In genomic region chr3:109600699-109601451, GRCm38 (mm10) we compare ENCODE assay signal across 28 mouse cellular contexts.
DNase-seq lines count a peak whose midpoint lies in the region; ATAC-seq and TF ChIP-seq lines count a peak whose summit lies in the region.
"Had no signal": no experiment of that assay in that cellular context is flagged by ENCODE, and none has a peak within 500 bp of the region (broad histone marks: within the 10 kb centered on the region; RNA-seq: fewer than 3 reads in every experiment).

No protein-coding gene starts in this region.

- ATAC-seq in stomach, embryonic 14.5 days (ENCODE audit: insufficient number of reproducible peaks, insufficient read depth, low FRiP score, low read depth) = 0 out of 2 replicates have a peak, but pooled peaks have one; percentile 12
- ATAC-seq in stomach, postnatal 0 days (ENCODE audit: low FRiP score, low TSS enrichment) = no peak
- peak; percentile 92 for ATAC-seq in intestine, embryonic 16.5 days
- peak; percentile 6 for ATAC-seq in stomach, embryonic 15.5 days (ENCODE audit: insufficient read depth, low FRiP score, low read depth)
- ATAC-seq: activated CD4-positive, CD25-positive, alpha-beta regulatory T cell, adult 4 months; CD4-positive, CD25-positive, alpha-beta regulatory T cell, adult 4 months; forebrain, embryonic 14.5 days; forebrain, embryonic 16.5 days; Patski had no signal

- no peaks in the 10 kb centered on the region for H3K36me3 ChIP-seq in stomach, embryonic 14.5 days (ENCODE audit: control insufficient read depth, insufficient read depth, low read length)
- no peaks in the 10 kb centered on the region for H3K36me3 ChIP-seq in stomach, postnatal 0 days (ENCODE audit: control insufficient read depth, insufficient read depth, low read length)
- no peaks in the 10 kb centered on the region for H3K36me3 ChIP-seq in intestine, embryonic 16.5 days (ENCODE audit: control insufficient read depth, insufficient read depth, low read length)
- no peaks in the 10 kb centered on the region for H3K36me3 ChIP-seq in stomach, embryonic 15.5 days
- H3K36me3 ChIP-seq: embryonic facial prominence, embryonic 13.5 days; embryonic facial prominence, embryonic 15.5 days; forebrain, embryonic 10.5 days; forebrain, embryonic 12.5 days; G1E had no signal

- no peaks in the 10 kb centered on the region for H3K27me3 ChIP-seq in stomach, embryonic 14.5 days (ENCODE audit: control insufficient read depth, insufficient read depth, low read length)
- H3K27me3 ChIP-seq in stomach, postnatal 0 days (ENCODE audit: control insufficient read depth, insufficient read depth, low read length) = no peaks in the 10 kb centered on the region
- H3K27me3 ChIP-seq in intestine, embryonic 16.5 days (replicated peaks; ENCODE audit: control insufficient read depth, insufficient read depth, low read length) = no peaks in the 10 kb centered on the region
- H3K27me3 ChIP-seq in stomach, embryonic 15.5 days (replicated peaks) = no peaks in the 10 kb centered on the region
- H3K27me3 ChIP-seq: CH12.LX; embryonic facial prominence, embryonic 13.5 days; embryonic facial prominence, embryonic 15.5 days; forebrain, embryonic 12.5 days; Patski had no signal

- no peak overlapping the region for H3K27ac ChIP-seq in stomach, embryonic 14.5 days (ENCODE audit: low read length)
- H3K27ac ChIP-seq in stomach, postnatal 0 days (replicated peaks) = no peak overlapping the region
- H3K27ac ChIP-seq in intestine, embryonic 16.5 days (ENCODE audit: low read length) = peak overlapping the region; percentile 65
- H3K27ac ChIP-seq in stomach, embryonic 15.5 days = peak overlapping the region; percentile 40; the same call in 1 of the 2 replicates
- H3K27ac ChIP-seq: embryonic facial prominence, embryonic 13.5 days; embryonic facial prominence, embryonic 15.5 days; forebrain, embryonic 10.5 days; forebrain, embryonic 12.5 days had no signal

- no peaks in the 10 kb centered on the region for H3K4me1 ChIP-seq in stomach, embryonic 14.5 days (ENCODE audit: control insufficient read depth, insufficient read depth, low read length)
- no peaks in the 10 kb centered on the region for H3K4me1 ChIP-seq in stomach, postnatal 0 days (replicated peaks; ENCODE audit: control insufficient read depth, insufficient read depth)
- H3K4me1 ChIP-seq in intestine, embryonic 16.5 days (ENCODE audit: control insufficient read depth, insufficient read depth, low read length) = no peaks in the 10 kb centered on the region
- no peaks in the 10 kb centered on the region for H3K4me1 ChIP-seq in stomach, embryonic 15.5 days
- no peaks in the 10 kb centered on the region for H3K4me1 ChIP-seq in lung, adult 2 months (ENCODE audit: control insufficient read depth, insufficient read depth, low read length)
- H3K4me1 ChIP-seq: embryonic facial prominence, embryonic 15.5 days; forebrain, embryonic 10.5 days had no signal

- no peak for DNase-seq in stomach, postnatal 0 days (ENCODE audit: low spot score)
- DNase-seq in lung, adult 2 months = no peak
- DNase-seq in gastrocnemius, postnatal 25 days = no peak
- DNase-seq: adrenal gland, adult 8-10 months; adrenal gland, postnatal 25 days; B cell, adult 2 months; cerebellum, adult 11 months; cerebellum, adult 18-20 months; cerebellum, adult 8-10 months; cerebellum, adult 9-11 months; cerebellum, postnatal 14 days; cerebellum, postnatal 36 days; embryo, embryonic 11 days had no signal

- no peak overlapping the region for H3K4me2 ChIP-seq in stomach, embryonic 14.5 days (replicated peaks; ENCODE audit: low read depth, low read length)
- H3K4me2 ChIP-seq in stomach, postnatal 0 days (replicated peaks; ENCODE audit: low read depth) = no peak overlapping the region
- peak overlapping the region; percentile 22; the same call in 1 of the 2 replicates for H3K4me2 ChIP-seq in intestine, embryonic 16.5 days (ENCODE audit: low read depth, low read length)
- no peak overlapping the region for H3K4me2 ChIP-seq in stomach, embryonic 15.5 days
- H3K4me2 ChIP-seq: embryonic facial prominence, embryonic 13.5 days; embryonic facial prominence, embryonic 15.5 days; forebrain, embryonic 12.5 days had no signal

- H3K9ac ChIP-seq in stomach, embryonic 14.5 days (replicated peaks; ENCODE audit: low read depth, low read length) = no peak overlapping the region
- no peak overlapping the region for H3K9ac ChIP-seq in stomach, postnatal 0 days (ENCODE audit: low read length)
- H3K9ac ChIP-seq in intestine, embryonic 16.5 days (ENCODE audit: low read depth, low read length) = no peak overlapping the region
- no peak overlapping the region for H3K9ac ChIP-seq in stomach, embryonic 15.5 days
- H3K9ac ChIP-seq: embryonic facial prominence, embryonic 13.5 days; embryonic facial prominence, embryonic 15.5 days; forebrain, embryonic 12.5 days had no signal

- TF ChIP-seq CTCF in stomach, postnatal 0 days (IDR thresholded peaks at IDR 0.05; ENCODE audit: low read depth) = no peak
- TF ChIP-seq CTCF in lung, adult 2 months (IDR thresholded peaks at IDR 0.05; ENCODE audit: insufficient read depth, low read length) = no peak

- WGBS in stomach, embryonic 14.5 days = 65% methylated on average over 4 of the region's 4 CpGs
- WGBS in stomach, postnatal 0 days = 48% methylated on average over 4 of the region's 4 CpGs
- WGBS in intestine, embryonic 16.5 days = 43% methylated on average over 4 of the region's 4 CpGs
- WGBS in stomach, embryonic 15.5 days = 58% methylated on average over 4 of the region's 4 CpGs
- WGBS in lung, adult 2 months = 65% methylated on average over 4 of the region's 4 CpGs

- H3K4me3 ChIP-seq in stomach, embryonic 14.5 days (ENCODE audit: low read depth, low read length) = no peak overlapping the region
- no peak overlapping the region for H3K4me3 ChIP-seq in stomach, postnatal 0 days (ENCODE audit: low read depth, low read length)
- no peak overlapping the region for H3K4me3 ChIP-seq in intestine, embryonic 16.5 days (ENCODE audit: low read length)
- H3K4me3 ChIP-seq in stomach, embryonic 15.5 days (replicated peaks) = no peak overlapping the region
- no peak overlapping the region for H3K4me3 ChIP-seq in lung, adult 2 months (replicated peaks; ENCODE audit: extremely low read depth, low read depth, low read length)
- H3K4me3 ChIP-seq: embryonic facial prominence, embryonic 13.5 days; embryonic facial prominence, embryonic 15.5 days; erythroblast, embryonic 14.5 days; forebrain, embryonic 10.5 days; forebrain, embryonic 12.5 days had no signal

- TF ChIP-seq POLR2A in lung, adult 2 months (IDR thresholded peaks at IDR 0.05; ENCODE audit: borderline replicate concordance, extremely low read depth, low read depth, low read length) = no peak

- no peak for TF ChIP-seq EP300 in stomach, postnatal 0 days (optimal IDR thresholded peaks at IDR 0.05)

- H3K9me3 ChIP-seq in stomach, embryonic 14.5 days (ENCODE audit: control insufficient read depth, low read depth, low read length) = no peaks in the 10 kb centered on the region
- no peaks in the 10 kb centered on the region for H3K9me3 ChIP-seq in stomach, postnatal 0 days (ENCODE audit: control insufficient read depth, low read length)
- no peaks in the 10 kb centered on the region for H3K9me3 ChIP-seq in intestine, embryonic 16.5 days (ENCODE audit: control insufficient read depth, low read length)
- no peaks in the 10 kb centered on the region for H3K9me3 ChIP-seq in stomach, embryonic 15.5 days
- H3K9me3 ChIP-seq: embryonic facial prominence, embryonic 13.5 days; embryonic facial prominence, embryonic 15.5 days; forebrain, embryonic 10.5 days; forebrain, embryonic 12.5 days had no signal

Comparison
In these comparisons a context has a peak if more than half of its experiments do, and no peak if none do; other contexts are left out.
1. H3K27ac ChIP-seq: peak in intestine, embryonic 16.5 days (single experiment) and stomach, embryonic 15.5 days (single experiment); none in stomach, embryonic 14.5 days (single experiment) and stomach, postnatal 0 days (single experiment).